Mouse (Mus musculus): ENCODE measurements at regions not wholly inside any gene's neighbourhood (a gene's known extent, or its start where the extent isn't known, plus 50 kb on each side); places are given as distances from the start of the nearest gene placed in this dataset.
A peak's percentile ranks its signal among the peaks of the same experiment; 100 is the strongest.

- Histone ChIP-seq H3K27ac (replicated peaks; ENCODE audit: low read depth, low read length) (no peak overlapping the region), H3K4me1 (ENCODE audit: control insufficient read depth, insufficient read depth, low read length) (no peaks in the 10 kb centered on the region), H3K9ac (replicated peaks; ENCODE audit: low read length) (no peak overlapping the region), H3K4me3 (ENCODE audit: low read depth, low read length) (no peak overlapping the region), H3K9me3 (replicated peaks; ENCODE audit: control insufficient read depth, low read length) (no peaks in the 10 kb centered on the region), H3K4me2 (ENCODE audit: low read depth, low read length) (no peak overlapping the region), H3K27me3 (ENCODE audit: control insufficient read depth, insufficient read depth, low read length) (no peaks in the 10 kb centered on the region), H3K36me3 (replicated peaks; ENCODE audit: control insufficient read depth, insufficient read depth, low read depth, low read length) (no peaks in the 10 kb centered on the region)
- WGBS: 68% methylated on average over 5 of the region's 5 CpGs
- no peak for DNase-seq (ENCODE audit: low spot score)
- no peak for ATAC-seq (replicated peaks; ENCODE audit: insufficient number of reproducible peaks, low FRiP score, low TSS enrichment, low read depth)
Measured at GRCm38 (mm10) chr6:107894296-107895090, 170.4 kb upstream of the Setmar start.

- no peaks in the 10 kb centered on the region for H3K9me3 ChIP-seq (replicated peaks; ENCODE audit: control insufficient read depth, low read length)
- H3K4me1 ChIP-seq (ENCODE audit: control insufficient read depth, insufficient read depth, low read length): no peaks in the 10 kb centered on the region
- no peak for ATAC-seq (replicated peaks; ENCODE audit: insufficient number of reproducible peaks, low FRiP score, low TSS enrichment, low read depth)
- no peaks in the 10 kb centered on the region for H3K36me3 ChIP-seq (replicated peaks; ENCODE audit: control insufficient read depth, insufficient read depth, low read depth, low read length)
- no peak overlapping the region for H3K9ac ChIP-seq (replicated peaks; ENCODE audit: low read length)
- H3K27ac ChIP-seq (replicated peaks; ENCODE audit: low read depth, low read length): no peak overlapping the region
- H3K4me2 ChIP-seq (ENCODE audit: low read depth, low read length): no peak overlapping the region
- no peak overlapping the region for H3K4me3 ChIP-seq (ENCODE audit: low read depth, low read length)
- DNase-seq (ENCODE audit: low spot score): no peak
- H3K27me3 ChIP-seq (ENCODE audit: control insufficient read depth, insufficient read depth, low read length): no peaks in the 10 kb centered on the region
Measured at GRCm38 (mm10) chr6:107910576-107910975, 154.3 kb upstream of the Setmar start.

GRCm38 (mm10) chr6:107911387-107911786, 153.5 kb upstream of the Setmar start:
- H3K9ac ChIP-seq (replicated peaks; ENCODE audit: low read length): no peak overlapping the region
- no peak overlapping the region for H3K27ac ChIP-seq (replicated peaks; ENCODE audit: low read depth, low read length)
- H3K27me3 ChIP-seq (ENCODE audit: control insufficient read depth, insufficient read depth, low read length): no peaks in the 10 kb centered on the region
- ATAC-seq (replicated peaks; ENCODE audit: insufficient number of reproducible peaks, low FRiP score, low TSS enrichment, low read depth) (no peak), DNase-seq (ENCODE audit: low spot score) (no peak)
- 66% methylated on average over 2 of the region's 2 CpGs for WGBS
- no peaks in the 10 kb centered on the region for H3K36me3 ChIP-seq (replicated peaks; ENCODE audit: control insufficient read depth, insufficient read depth, low read depth, low read length)
- H3K9me3 ChIP-seq (replicated peaks; ENCODE audit: control insufficient read depth, low read length): no peaks in the 10 kb centered on the region
- H3K4me2 ChIP-seq (ENCODE audit: low read depth, low read length): no peak overlapping the region
- H3K4me3 ChIP-seq (ENCODE audit: low read depth, low read length): no peak overlapping the region
- no peaks in the 10 kb centered on the region for H3K4me1 ChIP-seq (ENCODE audit: control insufficient read depth, insufficient read depth, low read length)

GRCm38 (mm10) chr6:107923528-107924199, 141.2 kb upstream of the Setmar start:
- ATAC-seq (replicated peaks; ENCODE audit: insufficient number of reproducible peaks, low FRiP score, low TSS enrichment, low read depth) (peak; percentile 39; the same call in 1 of the 2 replicates), DNase-seq (ENCODE audit: low spot score) (no peak)

GRCm38 (mm10) chr6:107924200-107924735, 140.6 kb upstream of the Setmar start:
- 80% methylated on average over 7 of the region's 7 CpGs for WGBS
- no peaks in the 10 kb centered on the region for H3K9me3 ChIP-seq (replicated peaks; ENCODE audit: control insufficient read depth, low read length)
- H3K4me1 ChIP-seq (ENCODE audit: control insufficient read depth, insufficient read depth, low read length): no peaks in the 10 kb centered on the region
- H3K27me3 ChIP-seq (ENCODE audit: control insufficient read depth, insufficient read depth, low read length): no peaks in the 10 kb centered on the region
- no peak overlapping the region for H3K27ac ChIP-seq (replicated peaks; ENCODE audit: low read depth, low read length)
- H3K4me2 ChIP-seq (ENCODE audit: low read depth, low read length): no peak overlapping the region
- H3K9ac ChIP-seq (replicated peaks; ENCODE audit: low read length): no peak overlapping the region
- H3K36me3 ChIP-seq (replicated peaks; ENCODE audit: control insufficient read depth, insufficient read depth, low read depth, low read length): no peaks in the 10 kb centered on the region
- no peak overlapping the region for H3K4me3 ChIP-seq (ENCODE audit: low read depth, low read length)
- ATAC-seq (replicated peaks; ENCODE audit: insufficient number of reproducible peaks, low FRiP score, low TSS enrichment, low read depth) (no peak), DNase-seq (ENCODE audit: low spot score) (no peak)

More at GRCm38 (mm10) chr6:107923528-107924199, 141.2 kb upstream of the Setmar start:
- Histone ChIP-seq H3K4me1 (ENCODE audit: control insufficient read depth, insufficient read depth, low read length) (no peaks in the 10 kb centered on the region), H3K36me3 (replicated peaks; ENCODE audit: control insufficient read depth, insufficient read depth, low read depth, low read length) (no peaks in the 10 kb centered on the region), H3K9ac (replicated peaks; ENCODE audit: low read length) (no peak overlapping the region), H3K9me3 (replicated peaks; ENCODE audit: control insufficient read depth, low read length) (no peaks in the 10 kb centered on the region), H3K4me2 (ENCODE audit: low read depth, low read length) (no peak overlapping the region), H3K4me3 (ENCODE audit: low read depth, low read length) (no peak overlapping the region), H3K27me3 (ENCODE audit: control insufficient read depth, insufficient read depth, low read length) (no peaks in the 10 kb centered on the region), H3K27ac (replicated peaks; ENCODE audit: low read depth, low read length) (no peak overlapping the region)
- 83% methylated on average over 12 of the region's 12 CpGs for WGBS

GRCm38 (mm10) chr6:107930439-107931173, 134.2 kb upstream of the Setmar start:
- Histone ChIP-seq H3K4me2 (ENCODE audit: low read depth, low read length) (no peak overlapping the region), H3K4me3 (ENCODE audit: low read depth, low read length) (no peak overlapping the region), H3K36me3 (replicated peaks; ENCODE audit: control insufficient read depth, insufficient read depth, low read depth, low read length) (no peaks in the 10 kb centered on the region), H3K9ac (replicated peaks; ENCODE audit: low read length) (no peak overlapping the region), H3K9me3 (replicated peaks; ENCODE audit: control insufficient read depth, low read length) (no peaks in the 10 kb centered on the region), H3K4me1 (ENCODE audit: control insufficient read depth, insufficient read depth, low read length) (no peaks in the 10 kb centered on the region), H3K27me3 (ENCODE audit: control insufficient read depth, insufficient read depth, low read length) (no peaks in the 10 kb centered on the region), H3K27ac (replicated peaks; ENCODE audit: low read depth, low read length) (no peak overlapping the region)
- no peak for DNase-seq (ENCODE audit: low spot score)
- 75% methylated on average over 8 of the region's 8 CpGs for whole genome bisulfite sequencing
- no peak for ATAC-seq (replicated peaks; ENCODE audit: insufficient number of reproducible peaks, low FRiP score, low TSS enrichment, low read depth)

- Histone ChIP-seq H3K4me2 (ENCODE audit: low read depth, low read length) (no peak overlapping the region), H3K36me3 (replicated peaks; ENCODE audit: control insufficient read depth, insufficient read depth, low read depth, low read length) (no peaks in the 10 kb centered on the region), H3K9me3 (replicated peaks; ENCODE audit: control insufficient read depth, low read length) (no peaks in the 10 kb centered on the region), H3K27me3 (ENCODE audit: control insufficient read depth, insufficient read depth, low read length) (no peaks in the 10 kb centered on the region), H3K4me1 (ENCODE audit: control insufficient read depth, insufficient read depth, low read length) (no peaks in the 10 kb centered on the region), H3K9ac (replicated peaks; ENCODE audit: low read length) (no peak overlapping the region), H3K4me3 (ENCODE audit: low read depth, low read length) (no peak overlapping the region), H3K27ac (replicated peaks; ENCODE audit: low read depth, low read length) (no peak overlapping the region)
- DNase-seq (ENCODE audit: low spot score) (no peak), ATAC-seq (replicated peaks; ENCODE audit: insufficient number of reproducible peaks, low FRiP score, low TSS enrichment, low read depth) (no peak)
- 79% methylated on average over 4 of the region's 4 CpGs for WGBS
Measured at GRCm38 (mm10) chr6:107931174-107931557, 133.7 kb upstream of the Setmar start.

Measured in embryonic facial prominence, embryonic 11.5 days (tissue).